ENCODE assay signal across 10 mouse cellular contexts in the genomic region with DNA sequence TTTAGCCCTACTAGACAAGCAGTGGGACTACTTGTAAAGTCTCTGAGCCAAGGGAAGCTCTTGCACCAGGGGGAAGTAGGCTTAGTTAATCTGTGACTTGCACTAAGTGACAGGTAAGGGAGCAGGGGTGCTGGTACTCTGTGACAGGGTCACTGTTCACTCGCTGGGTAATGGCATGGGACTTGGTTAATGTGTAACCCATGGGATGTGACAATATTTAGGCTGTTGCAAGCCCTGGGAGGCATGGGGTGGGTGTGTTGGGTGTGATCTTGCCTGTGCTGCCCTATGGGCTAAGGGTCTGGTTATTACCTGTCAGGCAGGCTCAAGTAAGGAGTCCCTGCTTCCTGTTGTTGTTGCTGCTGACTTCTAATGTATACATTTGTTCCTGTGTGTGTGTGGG.
DNase-seq lines count a peak whose midpoint lies in the region; ATAC-seq and TF ChIP-seq lines count a peak whose summit lies in the region.
"Had no signal": no experiment of that assay in that cellular context is flagged by ENCODE, and none has a peak within 500 bp of the region (broad histone marks: within the 10 kb centered on the region; RNA-seq: fewer than 3 reads in every experiment).

No protein-coding gene starts in this region.

- CTCF ChIA-PET in Patski (lab: Charles Lee): interaction anchor here (0.7 to 1.2 kb wide), 2 partner anchors 34 to 185 kb away, joined by 3 read pairs; no protein-coding TSS in a partner anchor

- H3K27ac ChIP-seq in liver, embryonic 16.5 days (ENCODE audit: low read length): no peak overlapping the region
- H3K27ac ChIP-seq: hindbrain, embryonic 12.5 days had no signal

- H3K27me3 ChIP-seq in Patski: no peaks in the 10 kb centered on the region
- H3K27me3 ChIP-seq in liver, embryonic 16.5 days (ENCODE audit: control insufficient read depth, insufficient read depth, low read depth, low read length): no peaks in the 10 kb centered on the region
- H3K27me3 ChIP-seq: hindbrain, embryonic 12.5 days had no signal

- no peak for TF ChIP-seq CTCF in Patski (IDR thresholded peaks at IDR 0.05)

- no peaks in the 10 kb centered on the region for H3K4me1 ChIP-seq in liver, embryonic 16.5 days (ENCODE audit: control insufficient read depth, low read depth, low read length)
- H3K4me1 ChIP-seq: hindbrain, embryonic 12.5 days had no signal

- H3K9me3 ChIP-seq in liver, embryonic 16.5 days (replicated peaks; ENCODE audit: control insufficient read depth, low read length): no peaks in the 10 kb centered on the region
- H3K9me3 ChIP-seq: hindbrain, embryonic 12.5 days had no signal

- no peaks in the 10 kb centered on the region for H3K36me3 ChIP-seq in liver, embryonic 16.5 days (ENCODE audit: control insufficient read depth, insufficient read depth)
- H3K36me3 ChIP-seq: hindbrain, embryonic 12.5 days had no signal

- POLR2A ChIA-PET in Patski (lab: Charles Lee): no interaction called here

- in situ Hi-C loops in Patski (cut with MboI; ENCODE audit: low pct_unique_long_range_greater_than_20kb): loop anchor here (5.0 to 10.0 kb wide), 2 partner anchors 473 to 610 kb away; no protein-coding TSS in a partner anchor

- H3K4me3 ChIP-seq in liver, embryonic 16.5 days (ENCODE audit: low read depth, low read length): no peak overlapping the region
- H3K4me3 ChIP-seq: hindbrain, embryonic 12.5 days had no signal

- no peak overlapping the region for H3K9ac ChIP-seq in liver, embryonic 16.5 days (ENCODE audit: low read depth, low read length)
- H3K9ac ChIP-seq: hindbrain, embryonic 12.5 days; lung, embryonic 14.5 days had no signal

- no peak for DNase-seq in Patski (ENCODE audit: low read depth, low spot score)
- peak; percentile 81 for DNase-seq in kidney, adult 11 months
- peak; percentile 60 to 80 for DNase-seq in kidney, postnatal 25 days
- DNase-seq in cerebellum, postnatal 36 days: no peak
- DNase-seq: cerebellum, adult 18-20 months; lung, embryonic 14.5 days had no signal

- H3K4me2 ChIP-seq in liver, embryonic 16.5 days (ENCODE audit: low read depth, low read length): no peak overlapping the region
- H3K4me2 ChIP-seq: hindbrain, embryonic 12.5 days; lung, embryonic 14.5 days had no signal

- WGBS in liver, embryonic 16.5 days (ENCODE audit: insufficient replicate concordance): 32% methylated on average over 1 of the region's 1 CpGs

- peak; percentile 1 for ATAC-seq in Patski
- peak; percentile 93 for ATAC-seq in liver, embryonic 16.5 days (ENCODE audit: low read depth)
- ATAC-seq in frontal cortex, adult (ENCODE audit: low TSS enrichment): no peak
- no peak for ATAC-seq in granulocyte monocyte progenitor cell, adult 5-6 weeks (replicated peaks; ENCODE audit: poor library complexity, severe bottlenecking)

Comparison
In these comparisons a context has a peak if more than half of its experiments do, and no peak if none do; other contexts are left out.
1. ATAC-seq: peak in Patski (single experiment) and liver, embryonic 16.5 days (single experiment); none in frontal cortex, adult (single experiment) and granulocyte monocyte progenitor cell, adult 5-6 weeks (single experiment).
2. DNase-seq: peak in kidney, adult 11 months (single experiment) and kidney, postnatal 25 days (2 of 2); none in Patski (single experiment) and cerebellum, postnatal 36 days (0 of 2).